Mouse (Mus musculus): ENCODE results near the gene Sorbs1. TPM values are rescaled to one million over a fixed set of nuclear protein-coding genes. Genes with fewer than 3 reads are reported as not detected.
A peak's percentile ranks its signal among the peaks of the same experiment; 100 is the strongest.

Sorbs1 gene
- total RNA-seq, 1 experiment: 18.0 TPM

- Histone ChIP-seq H3K9ac (ENCODE audit: insufficient read depth, low read depth, low read length, poor library complexity, severe bottlenecking) (no peak overlapping the region), H3K4me3 (ENCODE audit: insufficient read depth in 1 of 2, low read depth in 1 of 2, low read length in 2 of 2, poor library complexity in 1 of 2, severe bottlenecking in 1 of 2) (no peak overlapping the region), H3K9me3 (ENCODE audit: control insufficient read depth, insufficient read depth, low read depth, low read length) (no peaks in the 10 kb centered on the region), H3K27ac (ENCODE audit: insufficient read depth, low read depth, low read length, poor library complexity, severe bottlenecking) (no peak overlapping the region), H3K4me1 (ENCODE audit: control insufficient read depth in 2 of 2, insufficient read depth in 2 of 2, low read length in 2 of 2, poor library complexity in 1 of 2) (no peaks in the 10 kb centered on the region), H3K36me3 (ENCODE audit: control insufficient read depth, insufficient read depth, low read length, poor library complexity, severe bottlenecking) (peaks cover 2% of the 10 kb centered on the region; the same call in 1 of the 2 replicates)
- TF ChIP-seq CHD2 (IDR thresholded peaks at IDR 0.05; ENCODE audit: low read depth, low read length) (no peak), ZC3H11A (IDR thresholded peaks at IDR 0.05; ENCODE audit: borderline replicate concordance, low read depth, low read length) (no peak), ZNF384 (IDR thresholded peaks at IDR 0.05; ENCODE audit: low read depth, low read length) (no peak)
- DNase-seq (ENCODE audit: low read depth, low spot score): no peak
- in situ Hi-C loops (cut with MboI; ENCODE audit: low sequenced_read_pairs in 2 of 2, unreplicated experiment in 2 of 2): no loop called here
Measured at GRCm38 (mm10) chr19:40379081-40379480, 134.5 kb downstream of the Sorbs1 start.

- Histone ChIP-seq H3K36me3 (ENCODE audit: control insufficient read depth, insufficient read depth, low read length, poor library complexity, severe bottlenecking) (peaks cover 2% of the 10 kb centered on the region; the same call in 1 of the 2 replicates), H3K4me3 (ENCODE audit: insufficient read depth in 1 of 2, low read depth in 1 of 2, low read length in 2 of 2, poor library complexity in 1 of 2, severe bottlenecking in 1 of 2) (no peak overlapping the region), H3K4me1 (ENCODE audit: control insufficient read depth in 2 of 2, insufficient read depth in 2 of 2, low read length in 2 of 2, poor library complexity in 1 of 2) (no peaks in the 10 kb centered on the region), H3K9me3 (ENCODE audit: control insufficient read depth, insufficient read depth, low read depth, low read length) (no peaks in the 10 kb centered on the region), H3K27ac (ENCODE audit: insufficient read depth, low read depth, low read length, poor library complexity, severe bottlenecking) (no peak overlapping the region), H3K9ac (ENCODE audit: insufficient read depth, low read depth, low read length, poor library complexity, severe bottlenecking) (no peak overlapping the region)
- TF ChIP-seq CHD2 (IDR thresholded peaks at IDR 0.05; ENCODE audit: low read depth, low read length): no peak
- no peak for TF ChIP-seq ZNF384 (IDR thresholded peaks at IDR 0.05; ENCODE audit: low read depth, low read length)
- no peak for TF ChIP-seq ZC3H11A (IDR thresholded peaks at IDR 0.05; ENCODE audit: borderline replicate concordance, low read depth, low read length)
- TF ChIP-seq MAFK (IDR thresholded peaks at IDR 0.05; ENCODE audit: insufficient read depth, low read depth, low read length): no peak
- TF ChIP-seq HCFC1 (IDR thresholded peaks at IDR 0.05; ENCODE audit: borderline replicate concordance, insufficient read depth, low read length): no peak
- in situ Hi-C loops (cut with MboI; ENCODE audit: low sequenced_read_pairs in 2 of 2, unreplicated experiment in 2 of 2): no loop called here
- no peak for DNase-seq (ENCODE audit: low read depth, low spot score)
Measured at GRCm38 (mm10) chr19:40377632-40378031, 135.9 kb downstream of the Sorbs1 start.

- Histone ChIP-seq H3K9ac (ENCODE audit: insufficient read depth, low read depth, low read length, poor library complexity, severe bottlenecking) (no peak overlapping the region), H3K36me3 (ENCODE audit: control insufficient read depth, insufficient read depth, low read length, poor library complexity, severe bottlenecking) (peaks cover 2% of the 10 kb centered on the region; the same call in 1 of the 2 replicates), H3K4me1 (ENCODE audit: control insufficient read depth in 2 of 2, insufficient read depth in 2 of 2, low read length in 2 of 2, poor library complexity in 1 of 2) (no peaks in the 10 kb centered on the region), H3K9me3 (ENCODE audit: control insufficient read depth, insufficient read depth, low read depth, low read length) (no peaks in the 10 kb centered on the region), H3K27ac (ENCODE audit: insufficient read depth, low read depth, low read length, poor library complexity, severe bottlenecking) (no peak overlapping the region), H3K4me3 (ENCODE audit: insufficient read depth in 1 of 2, low read depth in 1 of 2, low read length in 2 of 2, poor library complexity in 1 of 2, severe bottlenecking in 1 of 2) (no peak overlapping the region)
- TF ChIP-seq CHD2 (IDR thresholded peaks at IDR 0.05; ENCODE audit: low read depth, low read length): no peak
- no peak for TF ChIP-seq MAFK (IDR thresholded peaks at IDR 0.05; ENCODE audit: insufficient read depth, low read depth, low read length)
- no peak for TF ChIP-seq ZNF384 (IDR thresholded peaks at IDR 0.05; ENCODE audit: low read depth, low read length)
- no peak for TF ChIP-seq ZC3H11A (IDR thresholded peaks at IDR 0.05; ENCODE audit: borderline replicate concordance, low read depth, low read length)
- TF ChIP-seq HCFC1 (IDR thresholded peaks at IDR 0.05; ENCODE audit: borderline replicate concordance, insufficient read depth, low read length): no peak
- in situ Hi-C loops (cut with MboI; ENCODE audit: low sequenced_read_pairs in 2 of 2, unreplicated experiment in 2 of 2): no loop called here
- DNase-seq (ENCODE audit: low read depth, low spot score): no peak
Measured at GRCm38 (mm10) chr19:40376566-40377281, 136.9 kb downstream of the Sorbs1 start.

DNA sequence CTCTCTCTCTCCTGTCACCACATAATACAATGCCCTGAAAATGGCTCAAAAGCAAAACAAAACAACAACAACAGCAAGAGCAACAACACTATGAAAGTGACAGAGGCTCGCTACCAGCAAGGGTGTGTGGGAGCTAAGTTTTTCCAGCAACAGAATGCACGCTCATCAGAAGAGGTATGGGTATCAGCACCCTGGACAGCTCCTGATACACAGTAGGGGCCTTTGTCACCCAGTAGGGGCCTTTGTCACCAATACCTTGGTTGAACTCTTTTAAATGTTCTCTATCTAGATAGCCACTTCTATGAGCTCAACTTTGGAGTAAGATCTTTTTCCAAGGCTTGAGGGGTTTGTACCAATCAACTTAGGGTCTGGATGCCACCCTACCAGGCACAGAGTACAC lies 138.9 kb downstream of the Sorbs1 start:
- H3K9me3 ChIP-seq (ENCODE audit: control insufficient read depth, insufficient read depth, low read depth, low read length): no peaks in the 10 kb centered on the region
- H3K9ac ChIP-seq (ENCODE audit: insufficient read depth, low read depth, low read length, poor library complexity, severe bottlenecking): no peak overlapping the region
- TF ChIP-seq ZNF384 (IDR thresholded peaks at IDR 0.05; ENCODE audit: low read depth, low read length) (no peak), ZC3H11A (IDR thresholded peaks at IDR 0.05; ENCODE audit: borderline replicate concordance, low read depth, low read length) (no peak), MAFK (IDR thresholded peaks at IDR 0.05; ENCODE audit: insufficient read depth, low read depth, low read length) (peak; percentile 54; the same call in 1 of the 2 replicates), HCFC1 (IDR thresholded peaks at IDR 0.05; ENCODE audit: borderline replicate concordance, insufficient read depth, low read length) (no peak)
- DNase-seq (ENCODE audit: low read depth, low spot score): no peak
- H3K4me1 ChIP-seq (ENCODE audit: control insufficient read depth in 2 of 2, insufficient read depth in 2 of 2, low read length in 2 of 2, poor library complexity in 1 of 2): no peaks in the 10 kb centered on the region
- no peak overlapping the region for H3K27ac ChIP-seq (ENCODE audit: insufficient read depth, low read depth, low read length, poor library complexity, severe bottlenecking)
- no peak overlapping the region for H3K4me3 ChIP-seq (ENCODE audit: insufficient read depth in 1 of 2, low read depth in 1 of 2, low read length in 2 of 2, poor library complexity in 1 of 2, severe bottlenecking in 1 of 2)
- in situ Hi-C loops (cut with MboI; ENCODE audit: low sequenced_read_pairs in 2 of 2, unreplicated experiment in 2 of 2): no loop called here
- H3K36me3 ChIP-seq (ENCODE audit: control insufficient read depth, insufficient read depth, low read length, poor library complexity, severe bottlenecking): no peaks in the 10 kb centered on the region; the same call in 1 of the 2 replicates

Data from ES-E14 (cell line).